Mouse (Mus musculus) embryonic facial prominence, embryonic 12.5 days (tissue): ENCODE measurements around the gene Gm10681. TPM values are rescaled to one million over a fixed set of nuclear protein-coding genes. Genes with fewer than 3 reads are reported as not detected.
"Not testable (repeated sequence)": the region's sequence is repeated elsewhere in the genome, so short reads cannot be mapped to it uniquely, and the experiment has no call there.

ENCODE experiments used
- ATAC-seq: fragments of 200-750 bp; cut with Nextera tagmentation; 2 replicates; pipeline ENCODE4 v1.8.0; 2017; ENCODE audit not compliant: insufficient number of reproducible peaks, insufficient read depth, low FRiP score, low TSS enrichment
- H3K27ac ChIP-seq: fragments of 300-500 bp; sonication (generic); 2 replicates; pipeline ENCODE4 v1.5.1; 2016; ENCODE audit warnings: mild to moderate bottlenecking
- H3K27me3 ChIP-seq: fragments of 300-500 bp; sonication (generic); 2 replicates; pipeline ENCODE4 v1.6.1; 2016; ENCODE audit warnings: mild to moderate bottlenecking, moderate library complexity
- H3K36me3 ChIP-seq: fragments of 300-500 bp; sonication (generic); 2 replicates; pipeline ENCODE4 v1.6.1; 2016; ENCODE audit warnings: mild to moderate bottlenecking
- H3K4me1 ChIP-seq: fragments of 300-500 bp; sonication (generic); 2 replicates; pipeline ENCODE4 v1.6.1; 2016
- H3K4me2 ChIP-seq: fragments of 300-500 bp; sonication (generic); replicated peaks from 2 replicates; pipeline ENCODE4 v1.6.1; 2016; ENCODE audit warnings: mild to moderate bottlenecking, moderate library complexity
- H3K4me3 ChIP-seq: fragments of 300-500 bp; sonication (generic); 2 replicates; pipeline ENCODE4 v1.5.1; 2016; ENCODE audit warnings: mild to moderate bottlenecking
- H3K9ac ChIP-seq: fragments of 300-500 bp; sonication (generic); 2 replicates; pipeline ENCODE4 v1.6.1; 2016; ENCODE audit warnings: mild to moderate bottlenecking, moderate library complexity
- H3K9me3 ChIP-seq: fragments of 300-500 bp; sonication (generic); 2 replicates; pipeline ENCODE4 v1.6.1; 2016; ENCODE audit warnings: mild to moderate bottlenecking, moderate library complexity
- WGBS: fragments of 180-500 bp; shearing (Covaris S2); methylation state at CpG from one replicate; pipeline ENCODE4 v1.1.7; 2016; 5-methylcytosine and 5-hydroxymethylcytosine counted together
- polyA plus RNA-seq: library from polyadenylated mRNA; unstranded; fragments of >200 nt; fragmentation: Nextera tagmentation; extraction: Ambion mirVana; gene quantifications from 2 replicates; pipeline ENCODE4 v1.2.1, GENCODE M21; 2016

The Gm10681 gene
- not detected in 2 replicates for polyA plus RNA-seq

DNA sequence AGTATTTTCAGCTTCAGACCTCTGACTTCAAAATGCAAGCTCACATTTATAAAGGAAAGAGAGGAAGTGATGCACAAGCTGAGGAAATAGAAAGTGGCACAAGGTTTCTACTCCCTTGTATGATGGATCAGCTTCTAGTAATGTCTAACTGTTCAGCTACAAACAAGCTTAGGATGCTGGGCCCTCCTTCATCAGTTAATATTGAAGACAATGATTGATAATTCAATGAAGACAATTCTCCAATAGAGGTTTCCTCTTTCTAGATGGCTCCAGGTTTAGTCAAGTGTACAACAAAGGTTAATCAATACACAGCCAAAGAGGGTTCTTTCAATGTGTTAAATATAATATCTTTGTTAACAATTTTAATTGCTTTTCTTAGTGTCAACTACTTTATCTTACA is at the start of gene Gm10681:
TSS of gene Gm10681 (minus strand) at position 101 of the 400 bp plus-strand sequence.
- Histone ChIP-seq H3K4me2 (no peak within 1 kb of the TSS), H3K27ac (no peak within 1 kb of the TSS), H3K36me3 (no peaks in the 10 kb centered on the region), H3K4me1 (no peaks in the 10 kb centered on the region), H3K27me3 (no peaks in the 10 kb centered on the region), H3K9ac (no peak within 1 kb of the TSS), H3K9me3 (no peaks in the 10 kb centered on the region), H3K4me3 (no peak within 1 kb of the TSS)
- no peak for ATAC-seq

DNA sequence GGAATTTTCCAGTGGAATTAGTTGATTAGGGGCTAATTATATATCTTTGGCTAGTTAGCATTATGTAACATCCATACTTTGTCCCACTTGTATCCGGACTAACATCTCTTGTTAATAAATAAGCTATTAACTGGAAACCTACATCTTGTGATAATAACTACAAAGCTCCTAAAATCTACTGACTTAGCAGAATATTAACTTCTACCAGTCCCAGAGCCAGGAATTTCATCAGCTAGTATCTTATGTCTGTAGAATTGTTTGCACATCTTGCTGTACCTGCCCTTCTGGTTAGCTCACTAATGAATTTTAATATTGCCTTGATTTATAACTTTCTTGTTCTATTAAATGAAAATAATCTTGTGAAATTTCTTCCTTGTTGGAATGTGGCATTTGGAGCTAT is 46.5 kb upstream of the Gm10681 start:
- Histone ChIP-seq H3K9me3 (no peaks in the 10 kb centered on the region), H3K4me1 (no peaks in the 10 kb centered on the region), H3K36me3 (no peaks in the 10 kb centered on the region), H3K4me3 (no peak overlapping the region), H3K4me2 (no peak overlapping the region), H3K27ac (no peak overlapping the region), H3K27me3 (no peaks in the 10 kb centered on the region), H3K9ac (no peak overlapping the region)
- 95% methylated on average over 1 of the region's 1 CpGs for WGBS
- no peak for ATAC-seq

DNA sequence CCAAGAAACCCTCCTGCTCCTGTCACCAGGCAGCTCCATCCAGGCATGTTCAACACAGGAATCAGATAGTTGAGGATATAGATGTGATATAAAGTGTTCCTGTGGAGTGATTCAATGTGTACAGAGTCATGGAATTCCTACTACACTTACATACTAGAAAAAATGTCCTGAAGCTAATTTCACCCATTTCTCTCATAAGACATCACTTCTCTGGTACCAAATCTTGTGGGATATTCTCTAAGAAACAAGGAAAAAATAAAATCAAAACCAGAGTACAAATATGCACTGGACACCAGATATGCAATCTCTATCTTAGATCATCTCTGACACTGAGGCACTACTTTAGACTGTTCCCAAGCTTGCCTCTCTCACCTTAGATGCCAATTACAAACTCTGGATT is 41.5 kb upstream of the Gm10681 start, which contains the start of gene Hsd3b5:
TSS of gene Hsd3b5 (minus strand) at position 101 of the 400 bp plus-strand sequence.
- Histone ChIP-seq H3K27me3 (no peaks in the 10 kb centered on the region), H3K9me3 (no peaks in the 10 kb centered on the region), H3K4me1 (no peaks in the 10 kb centered on the region), H3K4me3 (no peak within 1 kb of the TSS), H3K36me3 (no peaks in the 10 kb centered on the region), H3K27ac (no peak within 1 kb of the TSS), H3K4me2 (no peak within 1 kb of the TSS), H3K9ac (no peak within 1 kb of the TSS)
- no peak for ATAC-seq

DNA sequence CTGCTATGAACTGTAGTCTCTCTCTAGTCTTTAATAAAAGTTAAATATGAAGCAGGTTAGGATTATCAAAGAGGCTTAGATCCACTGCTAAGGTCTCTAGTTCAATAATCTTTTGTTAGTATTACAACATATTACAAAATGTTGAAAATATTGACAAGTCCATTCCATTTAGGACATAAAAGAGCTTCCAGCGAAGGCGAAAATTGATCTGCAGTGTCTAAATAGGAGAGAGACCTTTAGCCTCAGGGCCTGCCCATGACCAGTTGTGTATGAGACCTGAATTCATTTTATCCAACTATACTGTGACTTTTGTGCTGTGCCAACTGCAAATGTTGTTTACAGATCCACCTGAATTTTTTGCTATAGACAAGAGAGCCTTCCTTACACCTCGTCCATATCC is 41.0 kb upstream of the Gm10681 start:
- H3K4me2 ChIP-seq: no peak overlapping the region
- 85% methylated on average over 3 of the region's 3 CpGs for WGBS
- ATAC-seq: no peak
- no peaks in the 10 kb centered on the region for H3K36me3 ChIP-seq
- H3K4me3 ChIP-seq: no peak overlapping the region
- H3K27ac ChIP-seq: no peak overlapping the region
- H3K4me1 ChIP-seq: no peaks in the 10 kb centered on the region
- no peak overlapping the region for H3K9ac ChIP-seq
- H3K27me3 ChIP-seq: no peaks in the 10 kb centered on the region
- no peaks in the 10 kb centered on the region for H3K9me3 ChIP-seq

DNA sequence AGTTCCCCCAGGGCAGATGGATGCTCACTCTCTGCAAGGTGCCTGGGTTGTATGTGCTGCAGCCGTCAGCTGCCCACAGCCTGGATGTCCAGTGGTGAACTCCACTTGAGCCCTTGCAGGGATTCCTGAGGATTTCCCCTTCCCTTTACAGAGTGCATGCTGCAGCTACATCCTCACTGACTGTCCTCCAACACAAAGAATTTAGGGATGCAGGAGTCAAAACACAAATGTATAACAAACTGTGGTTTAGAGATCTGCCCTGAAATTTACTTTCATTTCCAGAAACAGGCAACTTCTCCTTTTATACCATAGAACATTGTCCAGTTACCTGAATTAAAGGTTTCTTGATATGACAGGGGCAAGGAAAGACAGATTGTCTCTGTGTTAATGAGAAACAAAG is 28.2 kb upstream of the Gm10681 start:
- not testable (repeated sequence) for H3K36me3 ChIP-seq, ATAC-seq, H3K27me3 ChIP-seq, H3K9me3 ChIP-seq, H3K4me3 ChIP-seq, H3K27ac ChIP-seq, H3K4me1 ChIP-seq, H3K4me2 ChIP-seq, H3K9ac ChIP-seq
- 48% methylated on average over 1 of the region's 1 CpGs for WGBS

- H3K9me3 ChIP-seq, ATAC-seq, H3K4me1 ChIP-seq, H3K27me3 ChIP-seq, H3K36me3 ChIP-seq, H3K4me3 ChIP-seq, H3K9ac ChIP-seq, H3K27ac ChIP-seq, H3K4me2 ChIP-seq: not testable (repeated sequence)
- WGBS: 39% methylated on average over 2 of the region's 2 CpGs
These were observed 27.6 kb upstream of the Gm10681 start for GRCm38 (mm10) chr3:98616244-98616643.

DNA sequence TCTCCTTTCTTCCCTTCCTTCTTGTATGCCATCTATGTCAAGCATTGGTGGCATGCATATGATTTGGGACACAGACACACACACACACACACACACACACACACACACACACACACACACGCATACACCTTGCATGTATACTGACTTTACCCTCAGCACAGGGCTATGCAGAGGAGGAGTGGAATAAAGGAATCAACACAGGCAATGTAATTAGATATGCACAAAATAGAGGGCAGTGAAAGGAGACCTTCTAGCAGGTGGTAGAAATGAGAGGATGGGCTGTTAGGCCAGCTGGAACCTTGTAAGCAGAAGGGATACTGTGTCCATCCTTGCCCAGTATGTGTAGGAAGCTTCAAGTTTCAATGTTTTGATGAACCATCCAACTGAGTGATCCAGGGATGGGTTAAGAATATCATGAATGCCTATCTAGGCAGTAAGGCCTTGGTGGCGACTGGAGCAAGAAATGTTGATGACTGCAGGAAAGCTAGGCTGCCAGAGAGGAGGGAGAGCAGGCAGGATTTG is 25.9 kb upstream of the Gm10681 start:
- WGBS: 72% methylated on average over 2 of the region's 2 CpGs
- ATAC-seq, H3K9ac ChIP-seq, H3K27ac ChIP-seq, H3K4me2 ChIP-seq, H3K4me1 ChIP-seq, H3K36me3 ChIP-seq, H3K9me3 ChIP-seq, H3K27me3 ChIP-seq, H3K4me3 ChIP-seq: not testable (repeated sequence)

- Histone ChIP-seq H3K4me1 (no peaks in the 10 kb centered on the region), H3K9me3 (no peaks in the 10 kb centered on the region), H3K36me3 (no peaks in the 10 kb centered on the region), H3K9ac (no peak overlapping the region), H3K27ac (no peak overlapping the region), H3K27me3 (no peaks in the 10 kb centered on the region), H3K4me2 (no peak overlapping the region), H3K4me3 (no peak overlapping the region)
- no peak for ATAC-seq
These were observed 25.4 kb upstream of the Gm10681 start for GRCm38 (mm10) chr3:98613963-98614362.

- ATAC-seq, H3K9ac ChIP-seq, H3K4me3 ChIP-seq, H3K4me2 ChIP-seq, H3K36me3 ChIP-seq, H3K27ac ChIP-seq, H3K27me3 ChIP-seq, H3K9me3 ChIP-seq, H3K4me1 ChIP-seq: not testable (repeated sequence)
These were observed 24.9 kb upstream of the Gm10681 start for GRCm38 (mm10) chr3:98613540-98613939.

GRCm38 (mm10) chr3:98587721-98588120 is 886 bp downstream of the Gm10681 start:
- H3K4me2 ChIP-seq: no peak overlapping the region
- no peaks in the 10 kb centered on the region for H3K27me3 ChIP-seq
- 88% methylated on average over 2 of the region's 2 CpGs for WGBS
- no peaks in the 10 kb centered on the region for H3K9me3 ChIP-seq
- H3K4me3 ChIP-seq: no peak overlapping the region
- H3K9ac ChIP-seq: no peak overlapping the region
- no peaks in the 10 kb centered on the region for H3K36me3 ChIP-seq
- ATAC-seq: no peak
- H3K27ac ChIP-seq: no peak overlapping the region
- no peaks in the 10 kb centered on the region for H3K4me1 ChIP-seq

DNA sequence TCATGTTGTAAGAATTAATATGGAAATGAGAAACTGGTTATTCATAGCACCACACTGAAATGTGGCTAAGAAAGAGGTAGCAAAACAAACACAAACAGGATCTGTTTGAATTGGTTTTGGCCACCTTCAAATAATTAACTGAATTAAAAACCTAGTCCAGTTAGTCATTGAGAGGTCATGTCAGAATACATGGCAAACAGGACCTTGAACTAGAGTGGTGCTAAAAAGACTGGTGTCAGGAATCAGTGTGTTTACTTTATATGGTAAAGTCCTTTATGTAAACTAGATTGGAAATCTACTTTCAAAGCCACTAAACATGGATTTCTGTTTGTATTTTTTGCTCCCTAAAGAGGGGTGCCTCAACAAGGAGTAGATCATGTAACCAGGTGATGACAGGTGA is 6.0 kb downstream of the Gm10681 start:
- not testable (repeated sequence) for H3K4me2 ChIP-seq, H3K36me3 ChIP-seq, H3K4me3 ChIP-seq, H3K4me1 ChIP-seq, H3K27me3 ChIP-seq, H3K9me3 ChIP-seq, H3K27ac ChIP-seq, H3K9ac ChIP-seq, ATAC-seq

DNA sequence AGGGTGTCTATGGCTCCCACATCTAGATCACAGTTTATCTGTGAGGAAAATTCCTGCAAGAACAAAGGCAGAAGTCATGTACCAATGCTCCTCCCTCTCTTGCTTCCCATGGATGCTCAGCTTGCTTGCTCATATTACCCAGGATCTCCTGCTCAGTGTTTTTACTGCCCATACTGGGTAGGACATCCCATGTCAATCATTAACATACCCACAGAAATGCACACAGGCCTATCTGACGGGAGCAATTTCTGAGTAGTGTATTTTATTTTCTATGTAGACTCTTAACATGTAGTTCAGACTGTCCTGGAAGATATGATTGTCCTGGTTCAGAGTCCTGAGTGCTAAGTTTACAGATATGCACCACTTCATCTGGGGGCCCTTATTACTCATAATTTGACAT is 6.4 kb downstream of the Gm10681 start:
- not testable (repeated sequence) for H3K9me3 ChIP-seq, H3K27me3 ChIP-seq, ATAC-seq, H3K36me3 ChIP-seq, H3K4me1 ChIP-seq, H3K27ac ChIP-seq, H3K4me3 ChIP-seq, H3K4me2 ChIP-seq, H3K9ac ChIP-seq
- no CpG with 5 or more reads among the region's 1 CpGs for WGBS

DNA sequence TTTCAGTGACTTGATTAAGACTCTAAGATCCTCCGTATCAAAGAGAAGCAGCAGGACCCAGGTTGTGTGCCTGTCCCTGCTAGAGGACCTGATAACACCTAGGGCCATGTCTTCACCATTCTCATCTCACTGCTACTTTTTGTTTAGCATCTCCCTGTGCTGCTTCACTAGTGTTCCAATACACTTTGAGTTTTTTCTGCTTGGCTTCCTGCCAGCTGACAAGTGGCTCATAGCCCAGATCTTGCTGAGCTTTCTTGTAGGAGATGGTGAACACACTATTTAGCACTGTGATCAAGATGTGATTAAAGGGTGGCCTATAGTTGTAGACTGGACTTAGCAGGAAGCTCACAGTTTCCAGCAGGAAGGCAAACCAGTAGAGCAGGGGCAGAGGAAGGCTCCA is 7.6 kb downstream of the Gm10681 start:
- not testable (repeated sequence) for H3K4me2 ChIP-seq, H3K4me1 ChIP-seq, H3K27me3 ChIP-seq, H3K4me3 ChIP-seq, H3K9ac ChIP-seq, H3K36me3 ChIP-seq, H3K27ac ChIP-seq, H3K9me3 ChIP-seq, ATAC-seq
- 100% methylated on average over 1 of the region's 1 CpGs for WGBS
